In genomic region chr4:97868938-97869440, GRCm38 (mm10) we compare ENCODE assay signal across 8 mouse cellular contexts.
DNase-seq lines count a peak whose midpoint lies in the region; ATAC-seq and TF ChIP-seq lines count a peak whose summit lies in the region.

No protein-coding gene starts in this region.

- WGBS in hindbrain, embryonic 15.5 days: 40% methylated on average over 27 of the region's 27 CpGs
- 10% methylated on average over 27 of the region's 27 CpGs for WGBS in lung, postnatal 0 days

- peaks cover 48% of the 10 kb centered on the region for H3K4me1 ChIP-seq in hindbrain, embryonic 15.5 days (replicated peaks)
- H3K4me1 ChIP-seq in lung, postnatal 0 days (ENCODE audit: insufficient read depth, low read depth, low read length): peaks cover 39% of the 10 kb centered on the region; the same call in 1 of the 2 replicates

- no peaks in the 10 kb centered on the region for H3K36me3 ChIP-seq in hindbrain, embryonic 15.5 days
- no peaks in the 10 kb centered on the region for H3K36me3 ChIP-seq in lung, postnatal 0 days (ENCODE audit: insufficient read depth, low read length)

- no peaks in the 10 kb centered on the region for H3K9me3 ChIP-seq in hindbrain, embryonic 15.5 days
- H3K9me3 ChIP-seq in lung, postnatal 0 days (ENCODE audit: low read length): no peaks in the 10 kb centered on the region

- DNase-seq in adrenal gland, adult (ENCODE audit: inconsistent age in 2 of 2, low spot score in 1 of 2): peak; percentile 94 to 98
- DNase-seq in cerebellum, adult 8-10 months: peak; percentile 97
- DNase-seq in frontal cortex, postnatal 36 days (ENCODE audit: low spot score in 2 of 2): peak; percentile 95 to 98
- peak; percentile 94 to 96 for DNase-seq in layer of hippocampus, postnatal 25 days (ENCODE audit: extremely low spot score in 1 of 2, low spot score in 1 of 2)
- peak; percentile 94 for DNase-seq in lung, postnatal 0 days (ENCODE audit: low spot score)
- peak; percentile 97 for DNase-seq in skeletal muscle tissue, adult 2 months (ENCODE audit: low read depth, low spot score)
- DNase-seq in natural killer cell, adult 2 months (ENCODE audit: low spot score in 2 of 2): no peak

- TF ChIP-seq CTCF in lung, postnatal 0 days (IDR thresholded peaks at IDR 0.05): no peak

- H3K9ac ChIP-seq in hindbrain, embryonic 15.5 days: peak overlapping the region; percentile 16; the same call in 1 of the 2 replicates
- 0 out of 2 replicates have a peak overlapping the region, but pooled peaks have one; percentile 23 for H3K9ac ChIP-seq in lung, postnatal 0 days (replicated peaks; ENCODE audit: low read depth)

- peak overlapping the region; percentile 32 for H3K4me3 ChIP-seq in hindbrain, embryonic 15.5 days
- peak overlapping the region; percentile 32 for H3K4me3 ChIP-seq in lung, postnatal 0 days (ENCODE audit: low read depth, low read length)

- H3K27me3 ChIP-seq in hindbrain, embryonic 15.5 days: no peaks in the 10 kb centered on the region
- no peaks in the 10 kb centered on the region for H3K27me3 ChIP-seq in lung, postnatal 0 days (replicated peaks; ENCODE audit: insufficient read depth, low read length)

- peak overlapping the region; percentile 53 for H3K4me2 ChIP-seq in hindbrain, embryonic 15.5 days
- H3K4me2 ChIP-seq in lung, postnatal 0 days (replicated peaks; ENCODE audit: low read depth, low read length): peak overlapping the region; percentile 64

- TF ChIP-seq EP300 in lung, postnatal 0 days (IDR thresholded peaks at IDR 0.05): peak; percentile 77

- ATAC-seq in hindbrain, embryonic 15.5 days (ENCODE audit: low FRiP score, low read depth): peak; percentile 91
- peak; percentile 92 for ATAC-seq in lung, postnatal 0 days

- H3K27ac ChIP-seq in hindbrain, embryonic 15.5 days (replicated peaks): peak overlapping the region; percentile 82
- H3K27ac ChIP-seq in lung, postnatal 0 days (ENCODE audit: low read length): peak overlapping the region; percentile 96

Comparison
In these comparisons a context has a peak if more than half of its experiments do, and no peak if none do; other contexts are left out.
1. DNase-seq: peak in adrenal gland, adult (2 of 2), cerebellum, adult 8-10 months (single experiment), frontal cortex, postnatal 36 days (2 of 2), layer of hippocampus, postnatal 25 days (2 of 2), lung, postnatal 0 days (single experiment) and skeletal muscle tissue, adult 2 months (single experiment); none in natural killer cell, adult 2 months (0 of 2).